Mouse (Mus musculus) midbrain, embryonic 16.5 days (tissue): ENCODE measurements around the gene Eya4. TPM values are rescaled to one million over a fixed set of nuclear protein-coding genes. Genes with fewer than 3 reads are reported as not detected.

ENCODE experiments used
- ATAC-seq: fragments of 200-750 bp; cut with Nextera tagmentation; 2 replicates; pipeline ENCODE4 v1.8.0; 2017; ENCODE audit warnings: moderate TSS enrichment
- H3K27ac ChIP-seq: fragments of 300-500 bp; sonication (generic); 2 replicates; pipeline ENCODE4 v1.5.1; 2014; ENCODE audit warnings: mild to moderate bottlenecking, low read length, mixed read lengths
- H3K27me3 ChIP-seq: fragments of 300-500 bp; sonication (generic); 2 replicates; pipeline ENCODE4 v1.6.1; 2014; ENCODE audit warnings: low read depth, low read length, mixed read lengths; ENCODE audit not compliant: control insufficient read depth, insufficient read depth
- H3K36me3 ChIP-seq: fragments of 300-500 bp; sonication (generic); 2 replicates; pipeline ENCODE4 v1.6.1; 2014; ENCODE audit warnings: mild to moderate bottlenecking, low read length, moderate library complexity, mixed read lengths; ENCODE audit not compliant: control insufficient read depth, insufficient read depth
- H3K4me1 ChIP-seq: fragments of 300-500 bp; sonication (generic); 2 replicates; pipeline ENCODE4 v1.6.1; 2014; ENCODE audit warnings: mild to moderate bottlenecking, low read length, mixed read lengths; ENCODE audit not compliant: control insufficient read depth, insufficient read depth
- H3K4me2 ChIP-seq: fragments of 300-500 bp; sonication (generic); 2 replicates; pipeline ENCODE4 v1.6.1; 2014; ENCODE audit warnings: mild to moderate bottlenecking, low read length, mixed read lengths
- H3K4me3 ChIP-seq: fragments of 300-500 bp; sonication (generic); 2 replicates; pipeline ENCODE4 v1.5.1; 2014; ENCODE audit warnings: low read depth, mild to moderate bottlenecking, low read length, moderate library complexity, mixed read lengths
- H3K9ac ChIP-seq: fragments of 300-500 bp; sonication (generic); 2 replicates; pipeline ENCODE4 v1.6.1; 2014; ENCODE audit warnings: low read depth, low read length, mixed read lengths
- H3K9me3 ChIP-seq: fragments of 300-500 bp; sonication (generic); replicated peaks from 2 replicates; pipeline ENCODE4 v1.6.1; 2014; ENCODE audit warnings: mild to moderate bottlenecking, low read length, mixed read lengths; ENCODE audit not compliant: control insufficient read depth, poor library complexity, severe bottlenecking
- WGBS: fragments of 180-500 bp; shearing (Covaris S2); extraction: QIAGEN DNeasy Blood & Tissue Kit; methylation state at CpG from one replicate; pipeline ENCODE4 v1.1.7; 2014; 5-methylcytosine and 5-hydroxymethylcytosine counted together
- polyA plus RNA-seq: library from polyadenylated mRNA; unstranded; fragments of >200 nt; fragmentation: Nextera tagmentation; extraction: Ambion mirVana; gene quantifications from 2 replicates; pipeline ENCODE4 v1.2.1, GENCODE M21; 2015

Eya4 gene
- polyA plus RNA-seq, 1 experiment from 2014 or later, result 0.50 TPM

GRCm38 (mm10) chr10:23252180-23252579 lies 98.4 kb downstream of the Eya4 start:
- no peaks in the 10 kb centered on the region for H3K9me3 ChIP-seq
- H3K9ac ChIP-seq, result no peak overlapping the region
- no peaks in the 10 kb centered on the region for H3K36me3 ChIP-seq
- no peaks in the 10 kb centered on the region for H3K4me1 ChIP-seq
- H3K27me3 ChIP-seq, result no peaks in the 10 kb centered on the region
- no peak overlapping the region for H3K4me3 ChIP-seq
- no peak overlapping the region for H3K27ac ChIP-seq
- ATAC-seq, result no peak
- H3K4me2 ChIP-seq, result no peak overlapping the region
- WGBS, result 60% methylated on average over 4 of the region's 4 CpGs

GRCm38 (mm10) chr10:23246485-23246884 lies 104.1 kb downstream of the Eya4 start:
- no peak overlapping the region for H3K4me2 ChIP-seq
- H3K27ac ChIP-seq, result no peak overlapping the region
- H3K9ac ChIP-seq, result no peak overlapping the region
- no peaks in the 10 kb centered on the region for H3K9me3 ChIP-seq
- H3K4me3 ChIP-seq, result no peak overlapping the region
- H3K36me3 ChIP-seq, result no peaks in the 10 kb centered on the region
- H3K4me1 ChIP-seq, result no peaks in the 10 kb centered on the region
- H3K27me3 ChIP-seq, result no peaks in the 10 kb centered on the region
- 71% methylated on average over 3 of the region's 3 CpGs for WGBS
- ATAC-seq, result no peak

GRCm38 (mm10) chr10:23236918-23237317 lies 113.7 kb downstream of the Eya4 start:
- ATAC-seq, result no peak
- Histone ChIP-seq H3K4me1 (no peaks in the 10 kb centered on the region), H3K27ac (no peak overlapping the region), H3K4me2 (no peak overlapping the region), H3K36me3 (no peaks in the 10 kb centered on the region), H3K4me3 (no peak overlapping the region), H3K9ac (no peak overlapping the region), H3K27me3 (no peaks in the 10 kb centered on the region), H3K9me3 (no peaks in the 10 kb centered on the region)
- 79% methylated on average over 11 of the region's 11 CpGs for WGBS

GRCm38 (mm10) chr10:23235405-23235804 lies 115.2 kb downstream of the Eya4 start:
- Histone ChIP-seq H3K4me1 (no peaks in the 10 kb centered on the region), H3K9me3 (no peaks in the 10 kb centered on the region), H3K36me3 (no peaks in the 10 kb centered on the region), H3K27me3 (no peaks in the 10 kb centered on the region), H3K4me2 (no peak overlapping the region), H3K4me3 (no peak overlapping the region), H3K9ac (no peak overlapping the region), H3K27ac (no peak overlapping the region)
- no peak for ATAC-seq
- WGBS, result 90% methylated on average over 4 of the region's 4 CpGs

GRCm38 (mm10) chr10:23233425-23233824 lies 117.2 kb downstream of the Eya4 start:
- Histone ChIP-seq H3K4me3 (no peak overlapping the region), H3K27me3 (no peaks in the 10 kb centered on the region), H3K4me2 (no peak overlapping the region), H3K9me3 (no peaks in the 10 kb centered on the region), H3K27ac (no peak overlapping the region), H3K9ac (no peak overlapping the region), H3K36me3 (no peaks in the 10 kb centered on the region), H3K4me1 (no peaks in the 10 kb centered on the region)
- 84% methylated on average over 6 of the region's 6 CpGs for WGBS
- ATAC-seq, result no peak

- ATAC-seq, result no peak
- no peak overlapping the region for H3K9ac ChIP-seq
- H3K27ac ChIP-seq, result no peak overlapping the region
- 84% methylated on average over 5 of the region's 5 CpGs for WGBS
- no peaks in the 10 kb centered on the region for H3K27me3 ChIP-seq
- no peak overlapping the region for H3K4me2 ChIP-seq
- H3K4me3 ChIP-seq, result no peak overlapping the region
- H3K4me1 ChIP-seq, result no peaks in the 10 kb centered on the region
- H3K9me3 ChIP-seq, result no peaks in the 10 kb centered on the region
- no peaks in the 10 kb centered on the region for H3K36me3 ChIP-seq
Observed at GRCm38 (mm10) chr10:23230863-23231262, 119.7 kb downstream of the Eya4 start.

GRCm38 (mm10) chr10:23223336-23223735 lies 127.2 kb downstream of the Eya4 start:
- Histone ChIP-seq H3K9ac (no peak overlapping the region), H3K4me1 (no peaks in the 10 kb centered on the region; the same call in 1 of the 2 replicates), H3K4me2 (no peak overlapping the region), H3K27me3 (no peaks in the 10 kb centered on the region), H3K27ac (no peak overlapping the region), H3K4me3 (no peak overlapping the region), H3K9me3 (no peaks in the 10 kb centered on the region), H3K36me3 (no peaks in the 10 kb centered on the region)
- 90% methylated on average over 5 of the region's 5 CpGs for WGBS
- ATAC-seq, result no peak

GRCm38 (mm10) chr10:23220432-23220831 lies 130.2 kb downstream of the Eya4 start:
- Histone ChIP-seq H3K36me3 (no peaks in the 10 kb centered on the region), H3K27ac (no peak overlapping the region), H3K4me2 (no peak overlapping the region), H3K4me1 (no peaks in the 10 kb centered on the region; the same call in 1 of the 2 replicates), H3K9me3 (no peaks in the 10 kb centered on the region), H3K4me3 (no peak overlapping the region), H3K27me3 (no peaks in the 10 kb centered on the region), H3K9ac (no peak overlapping the region)
- no peak for ATAC-seq
- WGBS, result 12% methylated on average over 3 of the region's 3 CpGs

- 48% methylated on average over 4 of the region's 4 CpGs for WGBS
- no peaks in the 10 kb centered on the region for H3K9me3 ChIP-seq
- H3K4me1 ChIP-seq, result no peaks in the 10 kb centered on the region; the same call in 1 of the 2 replicates
- ATAC-seq, result 0 out of 2 replicates have a peak, but pooled peaks have one; percentile 17
- H3K9ac ChIP-seq, result no peak overlapping the region
- no peaks in the 10 kb centered on the region for H3K36me3 ChIP-seq
- no peaks in the 10 kb centered on the region for H3K27me3 ChIP-seq
- H3K27ac ChIP-seq, result no peak overlapping the region
- H3K4me3 ChIP-seq, result no peak overlapping the region
- H3K4me2 ChIP-seq, result no peak overlapping the region
Observed at GRCm38 (mm10) chr10:23216815-23217214, 133.8 kb downstream of the Eya4 start.
